In the genomic region with DNA sequence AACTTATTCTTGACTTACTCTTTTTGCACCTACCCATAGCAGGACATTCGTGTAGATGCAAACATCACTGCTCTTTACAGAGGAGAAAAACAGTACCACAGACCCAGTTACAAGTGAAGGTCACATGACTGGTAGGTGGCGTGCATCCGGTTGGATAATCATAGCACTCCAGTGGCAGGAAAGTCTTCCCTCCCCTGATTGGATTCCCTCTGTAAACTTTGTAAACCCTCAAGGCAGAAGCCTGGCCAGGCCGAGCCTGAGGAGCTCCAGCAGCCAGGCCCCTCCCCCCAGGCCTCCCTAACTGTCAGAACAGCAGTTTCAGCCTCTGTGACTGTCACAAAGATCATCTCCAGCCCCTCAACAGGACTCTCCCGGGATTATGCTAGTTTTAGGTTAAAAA, we compare ENCODE assay signal across 8 mouse cellular contexts. TPM values are rescaled to one million over a fixed set of nuclear protein-coding genes. Genes with fewer than 3 reads are reported as not detected.
A peak's percentile ranks its signal among the peaks of the same experiment; 100 is the strongest.
DNase-seq lines count a peak whose midpoint lies in the region; ATAC-seq and TF ChIP-seq lines count a peak whose summit lies in the region.
"Had no signal": no experiment of that assay in that cellular context is flagged by ENCODE, and none has a peak within 500 bp of the region (broad histone marks: within the 10 kb centered on the region; RNA-seq: fewer than 3 reads in every experiment).

No protein-coding gene starts in this region.

- no peaks in the 10 kb centered on the region for H3K36me3 ChIP-seq in kidney, postnatal 0 days (ENCODE audit: insufficient read depth, low read length)
- H3K36me3 ChIP-seq in megakaryocyte, embryonic 14.5 days (replicated peaks; ENCODE audit: low read length): peaks cover 27% of the 10 kb centered on the region
- H3K36me3 ChIP-seq in hindbrain, postnatal 0 days (ENCODE audit: insufficient read depth, low read length): no peaks in the 10 kb centered on the region

- H3K27ac ChIP-seq in kidney, postnatal 0 days: peak overlapping the region; percentile 38
- no peak overlapping the region for H3K27ac ChIP-seq in hindbrain, postnatal 0 days
- H3K27ac ChIP-seq: neural tube, embryonic 12.5 days had no signal

- WGBS in kidney, postnatal 0 days: 5% methylated on average over 5 of the region's 5 CpGs
- 55% methylated on average over 5 of the region's 5 CpGs for WGBS in hindbrain, postnatal 0 days

- H3K27me3 ChIP-seq in kidney, postnatal 0 days (ENCODE audit: insufficient read depth, low read length): no peaks in the 10 kb centered on the region
- peaks cover 7% of the 10 kb centered on the region for H3K27me3 ChIP-seq in megakaryocyte, embryonic 14.5 days (replicated peaks)
- H3K27me3 ChIP-seq in hindbrain, postnatal 0 days (ENCODE audit: insufficient read depth, low read length): no peaks in the 10 kb centered on the region
- H3K27me3 ChIP-seq: neural tube, embryonic 12.5 days had no signal

- no peak overlapping the region for H3K4me3 ChIP-seq in kidney, postnatal 0 days (replicated peaks; ENCODE audit: low read depth, low read length)
- H3K4me3 ChIP-seq in megakaryocyte, embryonic 14.5 days (replicated peaks): peak overlapping the region; percentile 83
- H3K4me3 ChIP-seq in hindbrain, postnatal 0 days (ENCODE audit: low read length): no peak overlapping the region
- H3K4me3 ChIP-seq: neural tube, embryonic 12.5 days had no signal

- peak overlapping the region; percentile 21; the same call in 1 of the 2 replicates for H3K4me2 ChIP-seq in kidney, postnatal 0 days (ENCODE audit: low read length)
- no peak overlapping the region for H3K4me2 ChIP-seq in hindbrain, postnatal 0 days (ENCODE audit: low read depth, low read length)
- H3K4me2 ChIP-seq: neural tube, embryonic 12.5 days had no signal

- no peak overlapping the region for H3K9ac ChIP-seq in kidney, postnatal 0 days (ENCODE audit: low read depth, low read length)
- no peak overlapping the region for H3K9ac ChIP-seq in hindbrain, postnatal 0 days (replicated peaks; ENCODE audit: low read length)
- H3K9ac ChIP-seq: neural tube, embryonic 12.5 days had no signal

- no peaks in the 10 kb centered on the region for H3K9me3 ChIP-seq in kidney, postnatal 0 days (replicated peaks; ENCODE audit: low read length)
- peaks cover 24% of the 10 kb centered on the region for H3K9me3 ChIP-seq in megakaryocyte, embryonic 14.5 days
- H3K9me3 ChIP-seq in hindbrain, postnatal 0 days (ENCODE audit: low read length): no peaks in the 10 kb centered on the region
- H3K9me3 ChIP-seq: neural tube, embryonic 12.5 days had no signal

- peaks cover 8% of the 10 kb centered on the region; the same call in 1 of the 2 replicates for H3K4me1 ChIP-seq in kidney, postnatal 0 days (replicated peaks; ENCODE audit: insufficient read depth, low read length)
- H3K4me1 ChIP-seq in megakaryocyte, embryonic 14.5 days: peaks cover 40% of the 10 kb centered on the region
- H3K4me1 ChIP-seq in hindbrain, postnatal 0 days (ENCODE audit: insufficient read depth, low read length): no peaks in the 10 kb centered on the region
- H3K4me1 ChIP-seq: neural tube, embryonic 12.5 days had no signal

- ATAC-seq in kidney, postnatal 0 days (replicated peaks; ENCODE audit: low FRiP score, low read depth): 0 out of 2 replicates have a peak, but pooled peaks have one; percentile 49
- ATAC-seq in hindbrain, postnatal 0 days: no peak

- peak; percentile 23 for DNase-seq in c-Kit-positive CD71-negative TER-119-negative erythroid progenitor cells, embryonic 14.5 days (ENCODE audit: low read depth)
- DNase-seq in heart, adult 8-10 months (ENCODE audit: low spot score): peak; percentile 41
- DNase-seq in kidney, postnatal 0 days (ENCODE audit: low spot score): peak; percentile 66
- DNase-seq in Muller cell, postnatal 12 days (ENCODE audit: inconsistent ontology term): no peak
- no peak for DNase-seq in layer of hippocampus, adult 9-10 months (ENCODE audit: low spot score)
- DNase-seq in hindbrain, postnatal 0 days (ENCODE audit: low spot score): no peak

- no peak for TF ChIP-seq CTCF in kidney, postnatal 0 days (IDR thresholded peaks at IDR 0.05; ENCODE audit: low read depth)
- TF ChIP-seq CTCF in hindbrain, postnatal 0 days (IDR thresholded peaks at IDR 0.05; ENCODE audit: low read depth): no peak

RNA-seq across cellular contexts. Expression of gene Scand1, which starts 12.2 kb away (rescaled TPM):
- total RNA-seq in heart, adult 8-10 months (2022): 10 to 100 TPM; 73.0 to 84.3 (median 79.6) TPM
- 140 and 181 TPM in 2 replicates for polyA plus RNA-seq in kidney, postnatal 0 days (2015; fragmentation: Nextera tagmentation; extraction: Ambion mirVana)
- 797 and 1,035 TPM in 2 replicates for polyA plus RNA-seq in megakaryocyte, embryonic 14.5 days (2012; ENCODE audit: insufficient read depth, low replicate concordance)
- 348 and 377 TPM in 2 replicates for total RNA-seq in hindbrain, postnatal 0 days (2014; rRNA removed)
- polyA plus RNA-seq in hindbrain, postnatal 0 days (2015; fragmentation: Nextera tagmentation; extraction: Ambion mirVana): 129 and 132 TPM in 2 replicates

RNA-seq across cellular contexts. Expression of gene Cnbd2, which starts 12.6 kb away (rescaled TPM):
- total RNA-seq in heart, adult 8-10 months (2022): 1 to 10 TPM in 1 of 4 experiments, under 1 TPM in 3; 0.60 to 1.1 (median 0.81) TPM
- 14.7 and 16.2 TPM in 2 replicates for polyA plus RNA-seq in kidney, postnatal 0 days (2015; fragmentation: Nextera tagmentation; extraction: Ambion mirVana)
- 0.74 TPM in 1 of 2 replicates, not detected in the other for polyA plus RNA-seq in megakaryocyte, embryonic 14.5 days (2012; ENCODE audit: insufficient read depth, low replicate concordance)
- total RNA-seq in hindbrain, postnatal 0 days (2014; rRNA removed): 1.7 and 3.3 TPM in 2 replicates
- polyA plus RNA-seq in hindbrain, postnatal 0 days (2015; fragmentation: Nextera tagmentation; extraction: Ambion mirVana): 7.9 and 8.2 TPM in 2 replicates

Comparison
In these comparisons a context has a peak if more than half of its experiments do, and no peak if none do; other contexts are left out.
1. DNase-seq: peak in c-Kit-positive CD71-negative TER-119-negative erythroid progenitor cells, embryonic 14.5 days (single experiment), heart, adult 8-10 months (single experiment) and kidney, postnatal 0 days (single experiment); none in Muller cell, postnatal 12 days (single experiment), layer of hippocampus, adult 9-10 months (single experiment) and hindbrain, postnatal 0 days (single experiment).